Mouse (Mus musculus): ENCODE measurements around the gene Txnip.
A peak's percentile ranks its signal among the peaks of the same experiment; 100 is the strongest.

Txnip gene

GRCm38 (mm10) chr3:96551890-96552289 lies 5.9 kb upstream of the Txnip start:
- DNase-seq (ENCODE audit: low spot score in 2 of 2): no peak

DNA sequence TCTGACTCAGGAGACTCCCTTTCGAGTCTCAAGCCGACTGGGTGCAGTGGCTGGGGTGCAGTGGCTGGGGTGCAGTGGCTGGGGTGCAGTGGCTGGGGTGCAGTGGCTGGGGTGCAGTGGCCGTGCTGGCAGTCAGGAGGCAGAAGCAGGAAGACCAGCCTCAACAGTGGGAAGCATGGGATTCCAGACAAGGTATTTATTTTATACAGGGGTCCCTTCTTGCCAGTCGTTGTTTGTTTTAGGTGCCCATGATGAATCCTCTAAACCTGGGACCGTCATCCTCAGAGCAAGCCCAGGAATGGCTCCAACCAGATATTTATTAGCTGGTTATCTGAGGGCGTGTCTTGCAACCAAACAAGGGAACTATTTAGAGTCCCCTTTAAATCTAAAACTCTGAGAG lies 4.2 kb upstream of the Txnip start:
- no peak for DNase-seq (ENCODE audit: low spot score in 2 of 2)

DNA sequence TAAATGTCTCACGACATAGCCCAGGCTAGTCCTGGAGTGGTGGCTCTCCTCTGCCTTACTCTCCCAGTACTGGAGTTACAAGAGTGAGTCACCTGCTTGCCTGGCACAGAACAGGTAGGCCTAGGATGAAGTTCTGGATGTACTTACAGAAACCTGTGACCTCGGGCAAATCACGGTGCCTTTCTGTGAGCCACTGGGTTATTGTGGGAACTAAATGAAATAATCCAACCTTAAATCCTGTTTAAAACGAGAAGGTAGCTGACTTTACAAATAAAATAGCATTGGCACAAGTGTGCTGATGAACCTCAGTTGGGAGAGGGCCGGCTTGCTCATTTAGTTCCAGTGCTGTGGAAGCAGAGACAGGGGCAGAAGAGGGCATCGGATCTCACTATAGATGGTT lies 3.5 kb upstream of the Txnip start:
- DNase-seq (ENCODE audit: low spot score in 2 of 2): no peak

GRCm38 (mm10) chr3:96555041-96555596 lies 2.6 kb upstream of the Txnip start:
- DNase-seq (ENCODE audit: low spot score in 2 of 2): peak in 1 of 2 experiments; percentile 49

GRCm38 (mm10) chr3:96555999-96556614 lies 1.6 kb upstream of the Txnip start:
- DNase-seq (ENCODE audit: low spot score in 2 of 2): no peak

DNA sequence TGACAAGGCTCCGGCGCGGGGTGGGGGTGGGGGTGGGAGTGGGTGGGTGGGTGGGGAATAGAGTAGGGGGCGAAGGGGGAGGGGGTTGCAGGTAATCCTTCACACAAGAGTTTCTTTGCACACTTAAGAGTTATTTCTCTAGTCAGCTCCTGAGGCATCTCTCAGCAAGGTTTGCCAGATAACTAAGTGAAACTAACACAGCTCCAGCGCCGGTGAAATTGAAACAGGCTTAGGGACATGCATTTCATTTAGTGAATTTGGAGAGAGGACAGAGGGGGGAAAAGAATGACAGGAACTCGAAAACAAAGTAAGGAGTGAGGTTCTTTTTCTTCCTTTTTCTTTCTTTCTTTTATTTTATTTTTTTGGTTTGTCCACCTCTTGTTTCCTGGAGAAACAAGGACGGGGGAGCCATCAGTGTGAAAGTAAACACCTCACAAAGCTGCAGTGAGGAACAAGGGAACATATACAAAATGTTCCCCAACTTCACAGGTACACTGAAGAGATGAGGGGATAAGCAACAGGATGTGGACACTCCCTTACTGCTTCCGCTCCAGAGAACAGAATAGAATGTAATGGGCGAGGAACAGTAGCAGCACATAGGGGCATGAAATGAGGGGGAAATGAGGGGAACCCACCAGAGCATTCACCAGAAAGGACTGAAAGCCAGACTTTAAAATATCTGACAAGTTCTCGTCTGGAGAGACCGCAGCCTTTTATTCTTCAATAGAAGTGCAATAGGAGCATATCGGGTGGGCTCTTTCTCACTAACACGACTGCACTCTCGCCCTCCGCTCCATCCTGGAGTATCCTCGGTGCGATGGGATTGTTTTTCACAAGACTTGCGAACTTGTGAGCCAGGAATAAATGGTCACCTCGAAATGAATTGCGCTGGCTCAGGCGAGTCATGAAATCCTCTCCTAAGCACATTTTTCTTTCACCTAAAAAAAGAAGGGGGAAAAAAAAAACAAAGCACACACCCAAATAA lies 814 bp upstream of the Txnip start:
- DNase-seq (ENCODE audit: low spot score in 2 of 2): no peak

DNA sequence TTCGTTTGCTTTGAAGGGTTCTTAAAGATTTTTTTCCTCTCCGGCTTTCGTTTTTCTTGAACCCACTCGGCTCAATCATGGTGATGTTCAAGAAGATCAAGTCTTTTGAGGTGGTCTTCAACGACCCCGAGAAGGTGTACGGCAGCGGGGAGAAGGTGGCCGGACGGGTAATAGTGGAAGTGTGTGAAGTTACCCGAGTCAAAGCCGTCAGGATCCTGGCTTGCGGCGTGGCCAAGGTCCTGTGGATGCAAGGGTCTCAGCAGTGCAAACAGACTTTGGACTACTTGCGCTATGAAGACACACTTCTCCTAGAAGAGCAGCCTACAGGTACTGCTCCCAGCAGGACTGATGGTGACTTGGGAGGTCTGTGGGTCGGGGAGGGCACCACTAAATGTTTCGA lies 402 bp downstream of the Txnip start:
- no peak for DNase-seq (ENCODE audit: low spot score in 2 of 2)

DNA sequence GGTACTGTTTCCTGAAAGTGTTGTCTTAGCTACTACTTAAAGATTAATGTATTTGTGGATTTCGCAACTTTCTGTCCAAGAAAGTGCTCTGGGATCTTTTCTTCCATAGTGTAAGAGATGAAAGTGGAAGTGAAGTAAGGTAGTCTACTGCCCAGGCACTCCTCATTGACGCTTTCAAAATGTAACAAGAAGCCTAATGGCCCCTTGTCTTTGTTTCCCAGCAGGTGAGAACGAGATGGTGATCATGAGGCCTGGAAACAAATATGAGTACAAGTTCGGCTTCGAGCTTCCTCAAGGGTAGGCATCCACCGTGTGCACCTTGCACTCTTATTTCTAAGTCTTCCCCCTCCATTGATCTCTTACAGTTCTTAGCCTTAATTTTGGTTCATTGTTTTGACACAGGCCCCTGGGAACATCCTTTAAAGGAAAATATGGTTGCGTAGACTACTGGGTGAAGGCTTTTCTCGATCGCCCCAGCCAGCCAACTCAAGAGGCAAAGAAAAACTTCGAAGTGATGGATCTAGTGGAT lies 975 bp downstream of the Txnip start:
- no peak for DNase-seq (ENCODE audit: low spot score in 2 of 2)

DNA sequence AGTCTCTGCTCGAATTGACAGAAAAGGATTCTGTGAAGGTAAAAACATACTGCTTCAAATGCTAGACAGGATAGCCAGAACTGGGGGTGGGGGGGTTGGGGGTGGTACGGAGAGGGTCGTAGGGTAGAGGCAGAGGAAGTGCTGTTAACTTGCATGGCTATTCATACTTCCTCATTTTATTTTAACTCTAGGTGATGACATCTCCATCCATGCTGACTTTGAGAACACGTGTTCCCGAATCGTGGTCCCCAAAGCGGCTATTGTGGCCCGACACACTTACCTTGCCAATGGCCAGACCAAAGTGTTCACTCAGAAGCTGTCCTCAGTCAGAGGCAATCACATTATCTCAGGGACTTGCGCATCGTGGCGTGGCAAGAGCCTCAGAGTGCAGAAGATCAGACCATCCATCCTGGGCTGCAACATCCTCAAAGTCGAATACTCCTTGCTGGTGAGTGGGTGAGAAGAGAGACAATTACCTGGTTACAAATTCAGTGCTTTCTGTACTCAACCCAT lies 1.7 kb downstream of the Txnip start:
- DNase-seq (ENCODE audit: low spot score in 2 of 2): no peak

- DNase-seq (ENCODE audit: low spot score in 2 of 2): no peak
Measured at GRCm38 (mm10) chr3:96559911-96560850, 2.4 kb downstream of the Txnip start.

DNA sequence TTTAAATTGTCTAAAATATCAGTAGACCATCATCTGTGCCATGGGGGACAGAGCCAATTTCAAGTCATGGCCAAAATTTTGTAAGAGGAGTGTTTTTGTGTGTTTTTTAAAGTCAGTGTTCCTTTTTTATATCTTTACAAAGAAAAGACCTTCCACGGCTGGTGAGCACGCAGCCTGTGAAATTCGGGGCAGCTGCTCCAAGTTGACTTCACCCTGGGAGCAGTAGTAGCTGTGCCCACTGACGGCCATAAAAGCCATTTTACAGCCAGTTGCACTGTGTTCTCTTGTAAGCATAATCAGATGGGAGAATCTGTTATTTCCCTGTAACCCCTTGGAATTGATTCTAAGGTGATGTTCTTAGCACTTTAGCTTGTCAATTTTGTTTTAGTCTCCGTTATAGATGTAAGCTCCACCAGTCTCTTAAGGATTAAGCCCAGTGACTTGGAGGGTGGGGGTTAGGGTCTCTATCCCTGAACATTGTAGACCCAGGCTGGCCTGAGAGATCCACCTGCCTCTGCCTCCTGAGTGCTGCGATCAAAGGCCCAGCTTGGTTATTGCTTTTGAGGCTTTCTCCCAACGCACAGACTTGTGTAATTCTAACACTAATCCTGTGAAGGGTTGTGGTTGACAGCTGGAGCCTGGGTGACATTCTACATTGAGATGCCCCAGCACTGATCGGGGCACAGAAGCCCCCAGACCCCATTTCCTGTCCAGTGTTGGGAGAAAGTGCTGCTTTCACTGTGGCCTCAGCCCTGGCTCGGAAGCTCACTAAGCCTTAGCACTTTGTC lies 3.3 kb downstream of the Txnip start:
- DNase-seq (ENCODE audit: low spot score in 2 of 2): no peak

GRCm38 (mm10) chr3:96561946-96562681 lies 4.4 kb downstream of the Txnip start:
- no peak for DNase-seq (ENCODE audit: low spot score in 2 of 2)

- no peak for DNase-seq (ENCODE audit: low spot score in 2 of 2)
Measured at GRCm38 (mm10) chr3:96563267-96563666, 5.5 kb downstream of the Txnip start.

DNA sequence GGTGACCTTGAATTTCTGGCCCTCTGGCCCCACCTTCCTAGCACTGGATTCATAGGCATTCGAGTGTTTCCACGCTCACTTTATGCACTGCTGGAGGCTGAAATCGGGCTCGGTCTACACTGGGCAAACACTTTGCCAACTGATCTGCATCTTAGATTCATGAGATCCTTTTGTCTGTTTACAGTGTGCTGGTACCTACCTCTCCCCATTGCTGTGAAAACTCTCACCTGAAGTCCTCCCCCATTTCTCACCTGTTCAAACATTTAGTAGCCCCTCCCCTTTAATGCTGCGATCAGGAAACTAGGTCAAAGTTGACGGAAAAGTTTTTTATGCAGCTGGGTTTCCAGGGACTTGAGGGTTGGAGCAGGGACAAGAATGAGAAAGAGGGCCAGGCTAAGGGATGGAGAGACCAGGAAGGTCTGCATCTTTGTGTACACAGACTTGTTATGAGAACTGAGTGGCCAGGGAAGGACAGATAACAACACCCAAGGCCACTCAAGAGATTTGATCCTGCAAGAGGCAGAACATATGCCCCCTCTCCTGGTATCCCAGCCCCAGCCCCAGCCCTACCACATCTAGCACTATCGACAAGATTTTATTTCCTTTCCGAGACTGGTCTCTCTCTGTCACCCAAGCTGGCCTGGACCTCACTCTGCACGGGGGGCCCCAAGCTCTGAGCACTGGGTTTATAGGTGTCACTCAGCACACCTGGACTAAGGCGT lies 6.3 kb downstream of the Txnip start:
- DNase-seq (ENCODE audit: low spot score in 2 of 2): no peak

DNA sequence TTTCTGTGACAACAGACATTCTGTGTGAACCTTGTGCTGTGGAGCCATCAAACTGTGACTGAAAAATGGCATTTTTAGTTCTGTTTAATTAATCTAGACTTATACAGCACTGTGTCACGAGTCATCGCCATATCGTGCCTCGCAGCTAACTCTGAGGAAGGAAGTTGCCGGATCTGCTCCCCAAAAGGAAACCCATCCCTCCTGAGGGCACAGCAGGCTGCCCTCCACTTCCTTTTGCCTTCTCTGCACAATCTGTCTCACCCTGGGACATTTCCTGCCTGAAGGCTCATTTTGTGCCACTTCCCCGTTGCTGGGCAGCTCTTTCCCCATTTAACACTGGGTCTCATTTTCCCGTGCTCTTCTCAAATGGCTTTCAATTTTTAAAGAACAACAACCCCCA lies 6.9 kb downstream of the Txnip start:
- no peak for DNase-seq (ENCODE audit: low spot score in 2 of 2)

DNA sequence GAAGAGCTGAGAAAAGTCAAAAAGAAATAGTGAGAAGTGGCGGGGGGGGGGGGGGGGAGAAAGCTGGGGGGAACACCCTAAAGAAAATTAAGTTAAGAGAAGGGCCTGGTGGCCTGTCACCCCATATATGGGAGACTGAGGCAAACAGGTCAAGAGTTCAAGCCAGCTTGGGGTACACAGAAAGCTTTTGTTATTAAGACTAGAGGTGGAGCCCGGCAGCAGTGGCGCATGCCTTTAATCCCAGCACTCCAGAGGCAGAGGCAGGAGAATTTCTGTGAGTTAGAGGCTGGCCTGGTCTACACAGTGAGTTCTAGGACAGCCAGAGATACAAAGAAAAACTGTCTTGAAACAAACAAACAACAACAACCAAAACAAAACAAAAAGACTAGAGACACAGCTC lies 7.3 kb downstream of the Txnip start:
- DNase-seq (ENCODE audit: low spot score in 2 of 2): no peak

- no peak for DNase-seq (ENCODE audit: low spot score in 2 of 2)
Measured at GRCm38 (mm10) chr3:96566661-96567450, 9.1 kb downstream of the Txnip start.

DNA sequence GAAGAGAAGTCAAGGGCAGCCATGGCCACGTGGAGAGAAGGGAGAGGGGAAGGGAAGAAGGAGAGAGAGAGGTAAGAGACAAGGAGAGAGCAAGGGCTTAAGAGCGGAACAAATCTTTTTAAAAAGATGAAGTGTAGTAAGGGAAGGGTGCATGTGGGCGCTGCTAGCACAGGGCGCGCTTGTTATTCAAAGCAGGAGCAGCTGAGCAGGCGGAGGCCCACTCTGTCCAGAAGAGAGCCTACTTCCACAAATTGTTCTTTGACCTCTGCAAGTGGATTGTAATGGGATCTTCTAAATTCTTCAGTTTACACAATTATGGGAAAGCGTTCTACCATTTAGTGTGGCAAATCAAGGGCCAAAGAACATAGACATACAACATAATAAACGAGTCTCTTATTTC lies 10.8 kb downstream of the Txnip start:
- no peak for DNase-seq (ENCODE audit: low spot score in 2 of 2)

Measured in frontal cortex, postnatal 10 days (tissue).